Mouse (Mus musculus): Measurements from ENCODE around the gene Uhrf1bp1l.

GRCm38 (mm10) chr10:89730386-89730785 lies 14.4 kb upstream of the Uhrf1bp1l start:
- TF ChIP-seq CTCF (IDR thresholded peaks at IDR 0.05; ENCODE audit: control insufficient read depth, insufficient read depth, insufficient replicate concordance, low read depth, low read length) (no peak), POLR2A (IDR thresholded peaks at IDR 0.05; ENCODE audit: control insufficient read depth, low read depth, low read length) (no peak)
